Mouse (Mus musculus): Measurements from ENCODE around the gene Gm10643. TPM values are rescaled to one million over a fixed set of nuclear protein-coding genes. Genes with fewer than 3 reads are reported as not detected.

Gene Gm10643
- polyA plus RNA-seq, 1 experiment from 2014 or later, result 1.8 TPM

GRCm38 (mm10) chr8:84068316-84069035 is 3.5 kb upstream of the Gm10643 start:
- H3K36me3 ChIP-seq (ENCODE audit: insufficient read depth, low read length), result no peaks in the 10 kb centered on the region
- 36% methylated on average over 12 of the region's 12 CpGs for WGBS
- DNase-seq (ENCODE audit: low spot score) (no peak), ATAC-seq (replicated peaks; ENCODE audit: low FRiP score, low read depth) (no peak)
- no peak overlapping the region for H3K9ac ChIP-seq (ENCODE audit: low read depth, low read length)
- peak overlapping the region; percentile 54 for H3K27ac ChIP-seq
- no peak overlapping the region for H3K4me3 ChIP-seq (replicated peaks; ENCODE audit: low read depth, low read length)
- H3K4me1 ChIP-seq (replicated peaks; ENCODE audit: insufficient read depth, low read length), result peaks cover 38% of the 10 kb centered on the region
- H3K27me3 ChIP-seq (ENCODE audit: insufficient read depth, low read length), result no peaks in the 10 kb centered on the region
- TF ChIP-seq CTCF (IDR thresholded peaks at IDR 0.05; ENCODE audit: low read depth), result no peak
- no peaks in the 10 kb centered on the region for H3K9me3 ChIP-seq (replicated peaks; ENCODE audit: low read length)
- peak overlapping the region; percentile 18; the same call in 1 of the 2 replicates for H3K4me2 ChIP-seq (ENCODE audit: low read length)

GRCm38 (mm10) chr8:84067911-84068310 is 3.0 kb upstream of the Gm10643 start:
- Histone ChIP-seq H3K27me3 (ENCODE audit: insufficient read depth, low read length) (no peaks in the 10 kb centered on the region), H3K36me3 (ENCODE audit: insufficient read depth, low read length) (no peaks in the 10 kb centered on the region), H3K9me3 (replicated peaks; ENCODE audit: low read length) (no peaks in the 10 kb centered on the region), H3K9ac (ENCODE audit: low read depth, low read length) (peak overlapping the region; percentile 92; the same call in 1 of the 2 replicates), H3K27ac (no peak overlapping the region; the same call in 1 of the 2 replicates), H3K4me1 (replicated peaks; ENCODE audit: insufficient read depth, low read length) (peaks cover 38% of the 10 kb centered on the region), H3K4me2 (ENCODE audit: low read length) (peak overlapping the region; percentile 56), H3K4me3 (replicated peaks; ENCODE audit: low read depth, low read length) (no peak overlapping the region)
- TF ChIP-seq CTCF (IDR thresholded peaks at IDR 0.05; ENCODE audit: low read depth), result no peak
- 64% methylated on average over 7 of the region's 7 CpGs for WGBS
- no peak for DNase-seq (ENCODE audit: low spot score)
- ATAC-seq (replicated peaks; ENCODE audit: low FRiP score, low read depth), result no peak

DNA sequence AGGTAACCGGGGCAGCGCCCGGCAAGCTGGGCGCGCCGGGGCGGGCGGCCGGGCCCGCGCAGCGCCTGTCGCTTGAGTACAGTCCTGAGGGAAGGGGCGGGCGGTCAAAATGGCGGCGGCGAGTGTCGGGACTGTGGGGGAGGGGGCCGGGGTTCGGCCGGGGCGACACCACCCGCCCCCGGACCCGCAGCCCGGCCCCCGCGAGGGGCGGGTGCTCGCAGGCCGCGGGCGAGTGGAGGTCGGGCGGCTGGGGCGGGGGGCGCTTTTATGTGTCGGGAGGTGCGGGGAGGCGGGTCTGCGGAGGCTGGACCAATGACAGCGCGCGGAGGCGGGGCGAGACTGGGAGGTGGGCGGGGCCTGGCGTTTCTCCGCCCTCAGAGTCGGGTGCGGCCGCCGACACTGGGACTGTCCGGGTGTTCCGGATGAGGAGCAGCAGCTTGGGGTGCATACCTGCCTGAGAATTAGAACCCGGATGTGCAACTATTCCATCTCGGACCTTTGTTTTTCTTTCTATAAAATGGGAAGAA is 2.2 kb upstream of the Gm10643 start:
- H3K27me3 ChIP-seq (ENCODE audit: insufficient read depth, low read length), result no peaks in the 10 kb centered on the region
- peak overlapping the region; percentile 96 for H3K4me3 ChIP-seq (replicated peaks; ENCODE audit: low read depth, low read length)
- WGBS, result under 1% methylated on average over 44 of the region's 58 CpGs
- H3K36me3 ChIP-seq (ENCODE audit: insufficient read depth, low read length), result no peaks in the 10 kb centered on the region
- peak overlapping the region; percentile 56 for H3K4me2 ChIP-seq (ENCODE audit: low read length)
- H3K4me1 ChIP-seq (replicated peaks; ENCODE audit: insufficient read depth, low read length), result peaks cover 32% of the 10 kb centered on the region
- peak overlapping the region; percentile 94 for H3K27ac ChIP-seq
- peak overlapping the region; percentile 92 for H3K9ac ChIP-seq (ENCODE audit: low read depth, low read length)
- TF ChIP-seq CTCF (IDR thresholded peaks at IDR 0.05; ENCODE audit: low read depth), result no peak
- H3K9me3 ChIP-seq (replicated peaks; ENCODE audit: low read length), result no peaks in the 10 kb centered on the region
- peak; percentile 94 for DNase-seq (ENCODE audit: low spot score)
- peak; percentile 75 for ATAC-seq (replicated peaks; ENCODE audit: low FRiP score, low read depth)

GRCm38 (mm10) chr8:84066291-84066930 is 1.5 kb upstream of the Gm10643 start, which contains the start of gene Rfx1:
Rfx1 (plus strand) TSS chr8:84066834.
- H3K27ac ChIP-seq, result peak within 1 kb of the TSS; percentile 94
- peak; percentile 98 for ATAC-seq (replicated peaks; ENCODE audit: low FRiP score, low read depth)
- no peaks in the 10 kb centered on the region for H3K9me3 ChIP-seq (replicated peaks; ENCODE audit: low read length)
- TF ChIP-seq CTCF (IDR thresholded peaks at IDR 0.05; ENCODE audit: low read depth), result 0 out of 2 replicates have a peak, but pooled peaks have one; percentile 23
- peak within 1 kb of the TSS; percentile 71 for H3K4me2 ChIP-seq (ENCODE audit: low read length)
- peak within 1 kb of the TSS; percentile 92 for H3K9ac ChIP-seq (ENCODE audit: low read depth, low read length)
- under 1% methylated on average over 51 of the region's 51 CpGs for WGBS
- no peaks in the 10 kb centered on the region for H3K36me3 ChIP-seq (ENCODE audit: insufficient read depth, low read length)
- peaks cover 28% of the 10 kb centered on the region for H3K4me1 ChIP-seq (replicated peaks; ENCODE audit: insufficient read depth, low read length)
- peak; percentile 100 for DNase-seq (ENCODE audit: low spot score)
- no peaks in the 10 kb centered on the region for H3K27me3 ChIP-seq (ENCODE audit: insufficient read depth, low read length)
- H3K4me3 ChIP-seq (replicated peaks; ENCODE audit: low read depth, low read length), result peak within 1 kb of the TSS; percentile 96

GRCm38 (mm10) chr8:84065457-84066072 is 628 bp upstream of the Gm10643 start:
- no peak for TF ChIP-seq CTCF (IDR thresholded peaks at IDR 0.05; ENCODE audit: low read depth)
- ATAC-seq (replicated peaks; ENCODE audit: low FRiP score, low read depth), result no peak
- H3K9ac ChIP-seq (ENCODE audit: low read depth, low read length), result peak overlapping the region; percentile 49; the same call in 1 of the 2 replicates
- H3K27ac ChIP-seq, result peak overlapping the region; percentile 70
- WGBS, result 24% methylated on average over 5 of the region's 5 CpGs
- H3K4me3 ChIP-seq (replicated peaks; ENCODE audit: low read depth, low read length), result peak overlapping the region; percentile 41
- peak overlapping the region; percentile 71 for H3K4me2 ChIP-seq (ENCODE audit: low read length)
- no peaks in the 10 kb centered on the region for H3K9me3 ChIP-seq (replicated peaks; ENCODE audit: low read length)
- peak; percentile 27 for DNase-seq (ENCODE audit: low spot score)
- H3K36me3 ChIP-seq (ENCODE audit: insufficient read depth, low read length), result no peaks in the 10 kb centered on the region
- H3K27me3 ChIP-seq (ENCODE audit: insufficient read depth, low read length), result no peaks in the 10 kb centered on the region
- peaks cover 24% of the 10 kb centered on the region for H3K4me1 ChIP-seq (replicated peaks; ENCODE audit: insufficient read depth, low read length)

All from kidney, postnatal 0 days (tissue).